Mouse (Mus musculus): ENCODE measurements around the gene Ccr9. TPM values are rescaled to one million over a fixed set of nuclear protein-coding genes. Genes with fewer than 3 reads are reported as not detected.
"Not testable (repeated sequence)": the region's sequence is repeated elsewhere in the genome, so short reads cannot be mapped to it uniquely, and the experiment has no call there.

Gene Ccr9
- under 1 TPM; 0.12 to 0.20 TPM for total RNA-seq (2021)
- long read RNA-seq, experiment 1, partial matches to known transcripts, result 0 of 3 reads
- long read RNA-seq, experiment 1, other reads (novel, unspliced or antisense), result 3 of 3 reads
- long read RNA-seq, experiment 2, partial matches to known transcripts, result 0 of 2 reads
- long read RNA-seq, experiment 2, other reads (novel, unspliced or antisense), result 1 of 2 reads

DNA sequence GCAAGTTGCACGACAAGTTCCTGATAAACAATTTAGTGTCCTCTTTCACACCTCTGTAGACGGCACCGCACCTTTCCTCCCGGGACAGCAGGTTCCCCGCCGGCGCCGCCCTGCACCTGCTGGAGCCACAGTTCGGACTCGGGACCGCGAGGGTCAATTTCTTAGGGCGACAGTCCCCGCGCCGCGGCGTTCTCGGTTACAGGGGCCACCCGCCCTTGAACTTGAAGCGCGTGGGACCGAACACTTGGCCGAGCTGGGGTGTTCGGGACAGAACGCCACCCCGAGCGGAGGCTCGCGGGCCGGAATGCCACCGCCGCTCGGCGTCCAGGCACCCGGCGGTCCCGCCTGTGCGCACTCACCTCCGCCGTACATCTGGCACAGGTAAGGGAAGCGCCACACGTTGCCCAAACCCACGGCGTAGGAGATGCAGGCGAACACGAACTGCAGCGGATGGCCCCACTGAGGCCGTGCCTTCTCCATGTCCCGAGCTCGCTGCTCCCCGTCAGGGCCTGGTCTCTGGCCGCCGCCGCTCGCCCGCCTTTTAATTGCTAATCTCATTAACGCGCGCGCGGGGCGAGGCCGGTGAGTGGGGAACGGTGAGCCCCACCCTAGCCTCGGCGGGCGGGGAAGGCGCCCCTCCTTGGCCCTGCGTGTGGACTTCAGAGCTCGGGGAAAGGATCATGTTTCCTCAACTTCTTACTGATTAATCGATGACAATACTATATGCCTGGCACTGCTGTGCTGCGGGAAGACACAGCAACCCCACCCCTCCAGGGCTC lies at the start of gene Ccr9, which contains the start of gene Slc6a20a:
Ccr9 (plus strand) TSS at position 113 of the 779 bp plus-strand sequence.
Slc6a20a (minus strand) TSS at position 559 of the 779 bp plus-strand sequence.
- Histone ChIP-seq H3K27ac (no peak within 1 kb of the TSS; the same call in 1 of the 2 replicates), H3K4me3 (peak within 1 kb of the TSS; percentile 40)
- intact Hi-C loops (cut with DNase I), result no loop called here
- TF ChIP-seq CTCF (IDR thresholded peaks at IDR 0.05), result no peak
- DNase-seq (ENCODE audit: extremely low spot score in 1 of 2, low spot score in 2 of 2), result no peak

DNA sequence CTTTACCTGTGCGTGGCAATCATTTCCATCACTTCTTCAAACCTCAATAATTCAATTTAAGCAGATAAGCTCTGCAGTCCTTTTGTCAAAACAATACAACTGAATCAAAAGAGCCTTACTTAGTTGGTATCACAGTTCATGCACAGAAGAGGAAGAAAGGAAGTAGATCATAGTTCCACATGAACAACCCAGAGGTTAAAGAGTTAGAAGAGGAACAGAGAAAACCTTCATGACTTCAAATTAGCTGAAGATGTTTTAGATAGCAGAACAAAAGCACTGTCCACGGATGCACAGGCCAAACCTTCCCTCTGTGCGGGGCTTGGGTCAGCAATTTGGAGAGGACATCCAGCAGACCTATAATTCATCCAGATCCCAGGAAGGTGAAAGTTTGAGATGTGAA lies 46.6 kb upstream of the Ccr9 start:
- Histone ChIP-seq H3K27ac (no peak overlapping the region), H3K4me3 (no peak overlapping the region)
- no peak for TF ChIP-seq CTCF (IDR thresholded peaks at IDR 0.05)
- intact Hi-C loops (cut with DNase I), result no loop called here
- DNase-seq (ENCODE audit: extremely low spot score in 1 of 2, low spot score in 2 of 2), result no peak

- intact Hi-C loops (cut with DNase I), result no loop called here
- DNase-seq (ENCODE audit: extremely low spot score in 1 of 2, low spot score in 2 of 2), result no peak
- no peak for TF ChIP-seq CTCF (IDR thresholded peaks at IDR 0.05)
- no peak within 1 kb of the TSS for H3K4me3 ChIP-seq
- H3K27ac ChIP-seq, result no peak within 1 kb of the TSS
Observed at GRCm38 (mm10) chr9:123632281-123632680, 46.0 kb upstream of the Ccr9 start, which contains the start of gene Slc6a20b. TSS of gene Slc6a20b (minus strand) at chr9:123632565.

DNA sequence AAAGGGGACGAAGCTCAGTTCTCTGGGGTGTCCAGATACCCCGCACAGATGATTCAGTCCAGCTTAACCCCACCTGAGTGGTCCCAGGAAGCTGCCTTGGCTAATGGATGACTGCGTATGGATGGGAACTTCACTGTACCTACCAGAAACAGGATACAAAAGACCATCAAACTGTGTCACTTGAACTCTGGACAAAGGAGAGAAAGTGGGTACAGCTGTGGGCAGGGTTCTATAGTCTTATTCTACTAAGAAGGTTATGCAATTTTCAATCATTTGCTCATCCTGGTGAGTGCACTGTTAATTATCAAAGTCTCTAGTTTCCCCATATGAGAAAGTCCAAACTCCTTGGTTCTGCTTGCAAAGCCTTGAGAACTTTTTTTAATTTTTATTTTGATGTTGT lies 45.2 kb upstream of the Ccr9 start:
- TF ChIP-seq CTCF (IDR thresholded peaks at IDR 0.05), result no peak
- intact Hi-C loops (cut with DNase I), result no loop called here
- no peak for DNase-seq (ENCODE audit: extremely low spot score in 1 of 2, low spot score in 2 of 2)
- Histone ChIP-seq H3K4me3 (no peak overlapping the region), H3K27ac (no peak overlapping the region)

DNA sequence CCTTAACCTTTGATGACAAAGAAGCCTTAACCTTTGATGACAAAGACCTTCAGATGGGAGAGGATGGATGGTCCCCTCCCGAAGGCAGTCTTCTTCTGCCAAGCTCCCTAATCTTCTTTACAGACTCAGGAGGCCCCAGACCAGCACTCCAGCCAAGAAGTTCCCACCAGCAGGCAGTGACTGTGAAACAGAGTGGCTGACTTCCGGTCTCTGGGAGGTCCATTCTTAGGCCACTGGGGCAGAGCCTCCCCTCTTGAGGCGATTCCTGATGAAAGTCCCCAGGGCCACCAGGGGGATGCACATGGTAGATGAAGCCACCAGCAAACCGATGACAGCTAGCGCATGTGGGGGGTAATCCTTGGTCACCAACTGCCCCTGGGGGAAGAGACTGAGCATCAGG lies 41.5 kb upstream of the Ccr9 start:
- no peak for TF ChIP-seq CTCF (IDR thresholded peaks at IDR 0.05)
- no peak overlapping the region for H3K4me3 ChIP-seq
- no peak overlapping the region for H3K27ac ChIP-seq
- intact Hi-C loops (cut with DNase I), result no loop called here
- DNase-seq (ENCODE audit: extremely low spot score in 1 of 2, low spot score in 2 of 2), result no peak

DNA sequence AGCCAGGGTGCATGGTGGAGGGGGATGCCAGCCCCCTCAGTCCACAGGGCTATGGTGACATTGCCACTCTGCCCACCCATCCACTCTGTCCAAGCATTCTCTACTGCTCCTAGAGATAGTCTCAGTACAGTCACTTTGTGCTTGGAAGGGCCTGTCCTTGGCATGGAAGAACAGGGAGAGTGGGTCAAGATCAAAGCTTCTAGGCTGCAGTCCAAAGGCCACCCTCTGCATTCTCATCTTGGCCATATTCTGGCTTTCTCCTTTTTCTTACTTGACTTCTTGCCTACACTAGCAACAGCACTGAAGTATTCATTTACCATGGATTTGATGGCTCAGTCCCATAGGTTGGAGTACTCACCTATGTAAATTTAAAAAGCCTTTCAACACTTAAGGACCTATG lies 40.0 kb upstream of the Ccr9 start:
- no peak for DNase-seq (ENCODE audit: extremely low spot score in 1 of 2, low spot score in 2 of 2)
- intact Hi-C loops (cut with DNase I), result no loop called here
- TF ChIP-seq CTCF (IDR thresholded peaks at IDR 0.05), result no peak
- Histone ChIP-seq H3K4me3 (no peak overlapping the region), H3K27ac (no peak overlapping the region)

- no peak overlapping the region for H3K4me3 ChIP-seq
- peak; percentile 83 for TF ChIP-seq CTCF (IDR thresholded peaks at IDR 0.05)
- peak in 1 of 2 experiments; percentile 14 for DNase-seq (ENCODE audit: extremely low spot score in 1 of 2, low spot score in 2 of 2)
- intact Hi-C loops (cut with DNase I), result loop anchor here (1.0 kb wide), 1 partner anchor 158 kb away; no protein-coding TSS in a partner anchor
- no peak overlapping the region for H3K27ac ChIP-seq
Observed at GRCm38 (mm10) chr9:123638668-123639089, 39.6 kb upstream of the Ccr9 start.

DNA sequence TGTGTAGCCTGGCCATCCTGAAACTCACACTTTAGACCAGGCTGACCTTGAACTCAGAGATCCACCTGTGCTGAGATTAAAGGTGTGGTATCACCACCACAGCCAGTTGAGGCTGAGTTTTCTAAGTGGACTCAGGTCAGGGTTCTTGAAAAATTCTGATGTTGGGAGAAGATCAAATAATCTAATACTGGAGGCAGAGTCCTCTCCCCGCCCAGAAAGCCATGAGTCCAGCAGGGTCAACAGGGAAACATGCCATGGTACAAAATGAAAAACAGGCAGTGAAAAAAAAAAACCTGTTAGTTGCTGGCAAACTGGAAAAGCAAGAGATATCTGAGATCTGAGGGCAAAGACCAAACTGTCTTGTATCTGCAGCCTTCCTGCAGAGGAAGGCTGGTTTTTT lies 38.1 kb upstream of the Ccr9 start:
- DNase-seq (ENCODE audit: extremely low spot score in 1 of 2, low spot score in 2 of 2), result no peak
- TF ChIP-seq CTCF (IDR thresholded peaks at IDR 0.05), result no peak
- H3K27ac ChIP-seq, result no peak overlapping the region
- no peak overlapping the region for H3K4me3 ChIP-seq
- intact Hi-C loops (cut with DNase I), result no loop called here

- Histone ChIP-seq H3K4me3 (no peak overlapping the region), H3K27ac (no peak overlapping the region)
- intact Hi-C loops (cut with DNase I), result no loop called here
- no peak for DNase-seq (ENCODE audit: extremely low spot score in 1 of 2, low spot score in 2 of 2)
- TF ChIP-seq CTCF (IDR thresholded peaks at IDR 0.05), result no peak
Observed at GRCm38 (mm10) chr9:123649785-123650511, 28.3 kb upstream of the Ccr9 start.

DNA sequence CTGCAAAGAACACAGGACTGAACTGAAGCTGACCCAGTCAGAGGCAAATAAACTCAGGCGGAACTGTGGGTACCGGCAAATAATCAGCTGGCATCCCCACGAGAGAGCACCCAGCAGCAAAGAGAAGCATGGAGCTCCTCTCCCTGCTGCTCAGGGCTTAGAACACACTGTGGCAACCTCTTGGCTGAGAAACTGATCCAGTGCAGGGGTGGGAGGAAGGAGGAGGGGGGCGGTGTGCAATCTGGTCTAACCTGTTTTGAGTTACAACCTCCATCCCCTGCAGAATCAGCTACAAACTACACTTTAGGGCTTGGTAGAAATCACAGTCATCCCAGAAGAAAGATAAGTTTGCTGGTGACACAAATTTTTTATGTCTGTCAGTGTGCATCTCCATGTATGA lies 26.9 kb upstream of the Ccr9 start:
- no peak for DNase-seq (ENCODE audit: extremely low spot score in 1 of 2, low spot score in 2 of 2)
- H3K4me3 ChIP-seq, result no peak overlapping the region
- intact Hi-C loops (cut with DNase I), result no loop called here
- no peak for TF ChIP-seq CTCF (IDR thresholded peaks at IDR 0.05)
- no peak overlapping the region for H3K27ac ChIP-seq

- H3K27ac ChIP-seq, result no peak overlapping the region
- intact Hi-C loops (cut with DNase I), result no loop called here
- TF ChIP-seq CTCF (IDR thresholded peaks at IDR 0.05), result no peak
- H3K4me3 ChIP-seq, result no peak overlapping the region
- DNase-seq (ENCODE audit: extremely low spot score in 1 of 2, low spot score in 2 of 2), result no peak
Observed at GRCm38 (mm10) chr9:123657457-123657856, 20.8 kb upstream of the Ccr9 start.

- TF ChIP-seq CTCF (IDR thresholded peaks at IDR 0.05), result no peak; the same call in 1 of the 2 replicates
- intact Hi-C loops (cut with DNase I), result no loop called here
- H3K4me3 ChIP-seq, result no peak overlapping the region
- no peak overlapping the region for H3K27ac ChIP-seq
- DNase-seq (ENCODE audit: extremely low spot score in 1 of 2, low spot score in 2 of 2), result no peak
Observed at GRCm38 (mm10) chr9:123658981-123659380, 19.3 kb upstream of the Ccr9 start.

DNA sequence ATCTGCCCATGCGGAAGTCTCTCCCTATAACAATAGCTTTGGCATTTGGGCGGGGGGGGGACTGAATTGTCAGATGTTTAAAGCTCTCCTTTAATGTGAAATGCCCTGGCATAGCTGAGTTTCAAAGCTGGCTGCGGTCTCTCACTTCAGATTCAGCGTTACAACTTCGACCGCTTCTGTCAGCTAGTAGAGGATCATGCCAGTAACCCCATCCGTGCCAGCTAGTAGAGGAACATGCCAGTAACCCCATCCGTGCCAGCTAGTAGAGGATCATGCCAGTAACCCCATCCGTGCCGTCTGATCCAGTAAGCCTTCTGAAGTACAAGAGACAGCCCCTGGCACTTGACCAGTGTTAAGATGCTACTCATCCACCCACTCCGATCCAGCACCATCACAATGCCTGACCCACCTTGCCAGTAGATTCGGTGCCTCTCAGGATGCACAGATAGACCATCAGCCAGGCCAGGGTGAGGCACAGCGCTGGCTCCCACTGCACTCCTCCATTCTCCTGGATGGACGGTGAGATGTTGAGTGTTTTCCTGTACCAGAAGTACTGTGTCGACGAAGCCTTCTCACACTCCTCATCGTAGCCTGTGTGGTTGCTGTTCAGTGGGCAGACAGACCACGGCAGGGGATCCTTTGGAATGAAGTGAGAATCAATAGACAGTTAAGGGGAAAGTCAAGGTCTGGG lies 18.1 kb upstream of the Ccr9 start:
- intact Hi-C loops (cut with DNase I), result loop anchor here (2.0 kb wide), 1 partner anchor 51 kb away; no protein-coding TSS in a partner anchor
- not testable (repeated sequence) for H3K4me3 ChIP-seq; H3K27ac ChIP-seq; DNase-seq (ENCODE audit: extremely low spot score in 1 of 2, low spot score in 2 of 2)
